Mouse (Mus musculus): Measurements from ENCODE around the gene Mrpl20. TPM values are rescaled to one million over a fixed set of nuclear protein-coding genes. Genes with fewer than 3 reads are reported as not detected.

The Mrpl20 gene
- polyA plus RNA-seq (2015; fragmentation: Nextera tagmentation; extraction: Ambion mirVana), result 225 and 227 TPM in 2 replicates

- H3K9ac ChIP-seq, result peak within 1 kb of the TSS; percentile 83
- H3K36me3 ChIP-seq, result peaks cover 31% of the 10 kb centered on the region
- ATAC-seq (ENCODE audit: low read depth) (peak; percentile 64), DNase-seq (peak; percentile 43)
- peak within 1 kb of the TSS; percentile 75 for H3K27ac ChIP-seq
- no peaks in the 10 kb centered on the region for H3K9me3 ChIP-seq (replicated peaks)
- peak within 1 kb of the TSS; percentile 72 for H3K4me3 ChIP-seq (replicated peaks)
- H3K4me1 ChIP-seq (replicated peaks), result peaks cover 35% of the 10 kb centered on the region
- peak within 1 kb of the TSS; percentile 90 for H3K4me2 ChIP-seq
- peaks cover 8% of the 10 kb centered on the region for H3K27me3 ChIP-seq
- 4% methylated on average over 12 of the region's 12 CpGs for WGBS (ENCODE audit: insufficient replicate concordance)
Measured at GRCm38 (mm10) chr4:155802741-155803339, at the start of gene Mrpl20. Gene Mrpl20, plus strand, starts transcription at chr4:155802878.

- Histone ChIP-seq H3K4me2 (no peak overlapping the region), H3K4me1 (replicated peaks) (peaks cover 36% of the 10 kb centered on the region), H3K4me3 (replicated peaks) (no peak overlapping the region), H3K9me3 (replicated peaks) (no peaks in the 10 kb centered on the region), H3K9ac (no peak overlapping the region), H3K27me3 (no peaks in the 10 kb centered on the region), H3K27ac (no peak overlapping the region), H3K36me3 (peaks cover 62% of the 10 kb centered on the region)
- DNase-seq (no peak), ATAC-seq (ENCODE audit: low read depth) (no peak)
- 85% methylated on average over 12 of the region's 12 CpGs for WGBS (ENCODE audit: insufficient replicate concordance)
Measured at GRCm38 (mm10) chr4:155757011-155757410, 45.7 kb upstream of the Mrpl20 start.

- Histone ChIP-seq H3K4me3 (replicated peaks) (peak overlapping the region; percentile 82), H3K27ac (peak overlapping the region; percentile 71), H3K27me3 (no peaks in the 10 kb centered on the region), H3K4me1 (replicated peaks) (peaks cover 40% of the 10 kb centered on the region), H3K36me3 (peaks cover 34% of the 10 kb centered on the region), H3K9ac (peak overlapping the region; percentile 85), H3K4me2 (peak overlapping the region; percentile 97), H3K9me3 (replicated peaks) (no peaks in the 10 kb centered on the region)
- WGBS (ENCODE audit: insufficient replicate concordance), result 2% methylated on average over 10 of the region's 10 CpGs
- DNase-seq (peak; percentile 37), ATAC-seq (ENCODE audit: low read depth) (0 out of 2 replicates have a peak, but pooled peaks have one; percentile 1)
Measured at GRCm38 (mm10) chr4:155759862-155760612, 42.6 kb upstream of the Mrpl20 start.

GRCm38 (mm10) chr4:155760613-155761355, 41.9 kb upstream of the Mrpl20 start, which contains the start of gene Atad3a:
Gene Atad3a, minus strand, starts transcription at chr4:155761093.
- Histone ChIP-seq H3K27ac (peak within 1 kb of the TSS; percentile 71), H3K9ac (peak within 1 kb of the TSS; percentile 85), H3K4me1 (replicated peaks) (peaks cover 40% of the 10 kb centered on the region), H3K4me3 (replicated peaks) (peak within 1 kb of the TSS; percentile 82), H3K9me3 (replicated peaks) (no peaks in the 10 kb centered on the region), H3K4me2 (peak within 1 kb of the TSS; percentile 97), H3K36me3 (peaks cover 27% of the 10 kb centered on the region), H3K27me3 (no peaks in the 10 kb centered on the region)
- peak; percentile 98 for ATAC-seq (ENCODE audit: low read depth)
- peak; percentile 96 for DNase-seq
- under 1% methylated on average over 68 of the region's 68 CpGs for WGBS (ENCODE audit: insufficient replicate concordance)

GRCm38 (mm10) chr4:155761356-155762099, 41.1 kb upstream of the Mrpl20 start:
- whole genome bisulfite sequencing (ENCODE audit: insufficient replicate concordance), result 3% methylated on average over 28 of the region's 28 CpGs
- Histone ChIP-seq H3K4me2 (peak overlapping the region; percentile 97), H3K4me1 (replicated peaks) (peaks cover 40% of the 10 kb centered on the region), H3K27ac (peak overlapping the region; percentile 48), H3K9ac (peak overlapping the region; percentile 85), H3K4me3 (replicated peaks) (peak overlapping the region; percentile 82), H3K9me3 (replicated peaks) (no peaks in the 10 kb centered on the region), H3K27me3 (no peaks in the 10 kb centered on the region), H3K36me3 (peaks cover 19% of the 10 kb centered on the region)
- DNase-seq (peak; percentile 18), ATAC-seq (ENCODE audit: low read depth) (no peak)

- WGBS (ENCODE audit: insufficient replicate concordance), result 63% methylated on average over 3 of the region's 3 CpGs
- Histone ChIP-seq H3K9ac (no peak overlapping the region; the same call in 1 of the 2 replicates), H3K4me2 (peak overlapping the region; percentile 97)
Measured at GRCm38 (mm10) chr4:155762357-155762756, 40.3 kb upstream of the Mrpl20 start.

GRCm38 (mm10) chr4:155769496-155769879, 33.2 kb upstream of the Mrpl20 start:
- Histone ChIP-seq H3K27ac (no peak overlapping the region), H3K4me2 (peak overlapping the region; percentile 86), H3K27me3 (peaks cover 38% of the 10 kb centered on the region), H3K4me3 (replicated peaks) (peak overlapping the region; percentile 66), H3K9ac (peak overlapping the region; percentile 82), H3K36me3 (no peaks in the 10 kb centered on the region), H3K4me1 (replicated peaks) (peaks cover 27% of the 10 kb centered on the region), H3K9me3 (replicated peaks) (no peaks in the 10 kb centered on the region)
- DNase-seq (no peak), ATAC-seq (ENCODE audit: low read depth) (no peak)
- WGBS (ENCODE audit: insufficient replicate concordance), result 53% methylated on average over 5 of the region's 5 CpGs

More at GRCm38 (mm10) chr4:155762357-155762756, 40.3 kb upstream of the Mrpl20 start:
- H3K4me1 ChIP-seq (replicated peaks), result peaks cover 40% of the 10 kb centered on the region
- H3K36me3 ChIP-seq, result peaks cover 11% of the 10 kb centered on the region
- H3K4me3 ChIP-seq (replicated peaks), result peak overlapping the region; percentile 82; the same call in 1 of the 2 replicates
- H3K27ac ChIP-seq, result no peak overlapping the region
- ATAC-seq (ENCODE audit: low read depth) (no peak), DNase-seq (no peak)
- no peaks in the 10 kb centered on the region for H3K9me3 ChIP-seq (replicated peaks)
- no peaks in the 10 kb centered on the region for H3K27me3 ChIP-seq

GRCm38 (mm10) chr4:155769880-155770512, 32.7 kb upstream of the Mrpl20 start:
- Histone ChIP-seq H3K27ac (peak overlapping the region; percentile 43; the same call in 1 of the 2 replicates), H3K9ac (peak overlapping the region; percentile 82), H3K4me3 (replicated peaks) (peak overlapping the region; percentile 66), H3K4me2 (peak overlapping the region; percentile 86), H3K27me3 (peaks cover 44% of the 10 kb centered on the region), H3K4me1 (replicated peaks) (peaks cover 32% of the 10 kb centered on the region), H3K36me3 (no peaks in the 10 kb centered on the region), H3K9me3 (replicated peaks) (no peaks in the 10 kb centered on the region)
- WGBS (ENCODE audit: insufficient replicate concordance), result under 1% methylated on average over 39 of the region's 39 CpGs
- DNase-seq (peak; percentile 82), ATAC-seq (ENCODE audit: low read depth) (peak; percentile 86)

- DNase-seq (no peak), ATAC-seq (ENCODE audit: low read depth) (no peak)
- H3K4me2 ChIP-seq, result peak overlapping the region; percentile 86
- peaks cover 50% of the 10 kb centered on the region for H3K27me3 ChIP-seq
- WGBS (ENCODE audit: insufficient replicate concordance), result 51% methylated on average over 24 of the region's 24 CpGs
- H3K36me3 ChIP-seq, result no peaks in the 10 kb centered on the region
- H3K27ac ChIP-seq, result no peak overlapping the region
- peaks cover 37% of the 10 kb centered on the region for H3K4me1 ChIP-seq (replicated peaks)
- H3K9ac ChIP-seq, result peak overlapping the region; percentile 82
- H3K9me3 ChIP-seq (replicated peaks), result no peaks in the 10 kb centered on the region
- peak overlapping the region; percentile 66 for H3K4me3 ChIP-seq (replicated peaks)
Measured at GRCm38 (mm10) chr4:155770626-155771025, 32.1 kb upstream of the Mrpl20 start.

- H3K27ac ChIP-seq, result no peak overlapping the region
- H3K9me3 ChIP-seq (replicated peaks), result no peaks in the 10 kb centered on the region
- H3K27me3 ChIP-seq, result peaks cover 60% of the 10 kb centered on the region
- no peak overlapping the region for H3K4me3 ChIP-seq (replicated peaks)
- H3K4me2 ChIP-seq, result no peak overlapping the region
- DNase-seq, result no peak
- no peak overlapping the region for H3K9ac ChIP-seq
- H3K4me1 ChIP-seq (replicated peaks), result peaks cover 41% of the 10 kb centered on the region
- ATAC-seq (ENCODE audit: low read depth), result no peak
- H3K36me3 ChIP-seq, result no peaks in the 10 kb centered on the region
- WGBS (ENCODE audit: insufficient replicate concordance), result 60% methylated on average over 2 of the region's 2 CpGs
Measured at GRCm38 (mm10) chr4:155771706-155772105, 31.0 kb upstream of the Mrpl20 start.
